In the genomic region with DNA sequence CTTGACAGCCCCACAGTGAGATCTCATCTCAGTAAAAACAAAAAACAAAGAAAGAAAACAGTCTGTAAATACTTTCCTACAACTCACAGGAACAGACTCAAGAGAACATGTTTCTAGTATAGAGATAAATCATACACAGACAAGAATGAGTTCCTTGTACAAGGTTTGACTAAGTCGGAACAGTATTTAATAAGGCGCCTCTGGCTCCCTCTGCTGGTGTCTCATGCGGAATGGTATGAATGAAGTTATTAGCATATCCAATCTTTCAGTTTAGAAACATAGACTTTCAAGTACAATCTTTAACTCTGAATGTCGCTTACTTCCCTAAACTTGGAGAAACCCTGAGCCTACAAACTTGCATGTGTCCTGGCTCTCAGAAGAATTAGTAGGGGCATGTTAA, we compare ENCODE assay signal across 8 mouse cellular contexts. TPM values are rescaled to one million over a fixed set of nuclear protein-coding genes. Genes with fewer than 3 reads are reported as not detected.
DNase-seq lines count a peak whose midpoint lies in the region; ATAC-seq and TF ChIP-seq lines count a peak whose summit lies in the region.
"Had no signal": no experiment of that assay in that cellular context is flagged by ENCODE, and none has a peak within 500 bp of the region (broad histone marks: within the 10 kb centered on the region; RNA-seq: fewer than 3 reads in every experiment).

No protein-coding gene starts in this region.

- CTCF ChIA-PET in Patski (lab: Charles Lee): interaction anchor here (0.7 to 1.0 kb wide), 3 partner anchors 11 to 89 kb away, joined by 3 to 4 read pairs (median 4); no protein-coding TSS in a partner anchor

- intact Hi-C loops in heart, postnatal 36 days (cut with DNase I): loop anchor here (1.0 kb wide), 1 partner anchor 90 kb away; no protein-coding TSS in a partner anchor

- no peak overlapping the region for H3K9ac ChIP-seq in liver, embryonic 12.5 days

- TF ChIP-seq CTCF in Patski (IDR thresholded peaks at IDR 0.05): peak; percentile 69

- ATAC-seq in liver, embryonic 12.5 days: no peak
- no peak for ATAC-seq in Patski

- POLR2A ChIA-PET in Patski (lab: Charles Lee): no interaction called here

- H3K4me2 ChIP-seq in liver, embryonic 12.5 days: no peak overlapping the region

- DNase-seq in liver (peak; percentile 65), Patski (ENCODE audit: low read depth, low spot score) (no peak)
- peak; percentile 74 for DNase-seq in cerebellum, adult 9-10 months
- DNase-seq in heart, postnatal 36 days: peak; percentile 66 to 81
- DNase-seq in limb, embryonic 10.5 days (ENCODE audit: low spot score): peak; percentile 68
- DNase-seq in retina, postnatal 1 day: peak; percentile 79

- no peaks in the 10 kb centered on the region for H3K9me3 ChIP-seq in liver, embryonic 12.5 days (replicated peaks)
- no peaks in the 10 kb centered on the region for H3K9me3 ChIP-seq in limb, embryonic 10.5 days (replicated peaks)

- H3K27ac ChIP-seq in liver, embryonic 12.5 days: no peak overlapping the region
- no peak overlapping the region for H3K27ac ChIP-seq in limb, embryonic 10.5 days

- peaks cover 100% of the 10 kb centered on the region for H3K36me3 ChIP-seq in liver, embryonic 12.5 days
- H3K36me3 ChIP-seq in limb, embryonic 10.5 days: peaks cover 100% of the 10 kb centered on the region

- WGBS in liver, embryonic 12.5 days (ENCODE audit: insufficient replicate concordance): 58% methylated on average over 4 of the region's 4 CpGs
- WGBS in limb, embryonic 10.5 days: 64% methylated on average over 4 of the region's 4 CpGs

- no peaks in the 10 kb centered on the region for H3K4me1 ChIP-seq in liver, embryonic 12.5 days
- no peaks in the 10 kb centered on the region for H3K4me1 ChIP-seq in limb, embryonic 10.5 days

- no peaks in the 10 kb centered on the region for H3K27me3 ChIP-seq in liver, embryonic 12.5 days (replicated peaks)
- no peaks in the 10 kb centered on the region for H3K27me3 ChIP-seq in Patski
- no peaks in the 10 kb centered on the region for H3K27me3 ChIP-seq in limb, embryonic 10.5 days (ENCODE audit: low read depth, poor library complexity, severe bottlenecking)

- in situ Hi-C loops in Patski (cut with MboI; ENCODE audit: low pct_unique_long_range_greater_than_20kb): no loop called here

- no peak overlapping the region for H3K4me3 ChIP-seq in liver, embryonic 12.5 days
- no peak overlapping the region for H3K4me3 ChIP-seq in limb, embryonic 10.5 days

RNA-seq across cellular contexts. Expression of gene Eftud2, which starts 16.5 kb away (rescaled TPM):
- 192 and 196 TPM in 2 replicates for polyA plus RNA-seq in liver, embryonic 12.5 days (2016; fragmentation: Nextera tagmentation; extraction: Ambion mirVana)
- polyA plus RNA-seq in Patski (2021): 120 TPM
- total RNA-seq in heart, postnatal 36 days (2021): 10 to 100 TPM; 32.7 to 37.9 TPM
- 360 and 374 TPM in 2 replicates for polyA plus RNA-seq in limb, embryonic 10.5 days (2016; fragmentation: Nextera tagmentation; extraction: Ambion mirVana)

RNA-seq across cellular contexts. Expression of gene Ccdc103, which starts 16.7 kb away (rescaled TPM):
- 0.85 and 0.97 TPM in 2 replicates for polyA plus RNA-seq in liver, embryonic 12.5 days (2016; fragmentation: Nextera tagmentation; extraction: Ambion mirVana)
- 6.0 TPM for polyA plus RNA-seq in Patski (2021)
- total RNA-seq in heart, postnatal 36 days (2021): not detected
- 1.3 and 1.5 TPM in 2 replicates for polyA plus RNA-seq in limb, embryonic 10.5 days (2016; fragmentation: Nextera tagmentation; extraction: Ambion mirVana)
- total RNA-seq: gastrocnemius, postnatal 4 days had no signal

RNA-seq across cellular contexts. Expression of gene Fam187a, which starts 20.7 kb away (rescaled TPM):
- not detected in 2 replicates for polyA plus RNA-seq in liver, embryonic 12.5 days (2016; fragmentation: Nextera tagmentation; extraction: Ambion mirVana)
- polyA plus RNA-seq in Patski (2021): 0.26 TPM
- total RNA-seq in heart, postnatal 36 days (2021): not detected
- polyA plus RNA-seq in limb, embryonic 10.5 days (2016; fragmentation: Nextera tagmentation; extraction: Ambion mirVana): not detected in 2 replicates
- total RNA-seq: gastrocnemius, postnatal 4 days had no signal

RNA-seq across cellular contexts. Expression of gene Higd1b, which starts 28.6 kb away (rescaled TPM):
- polyA plus RNA-seq in liver, embryonic 12.5 days (2016; fragmentation: Nextera tagmentation; extraction: Ambion mirVana): not detected in 2 replicates
- polyA plus RNA-seq in Patski (2021): not detected
- 10 to 100 TPM; 12.7 to 17.0 TPM for total RNA-seq in heart, postnatal 36 days (2021)
- not detected in 2 replicates for polyA plus RNA-seq in limb, embryonic 10.5 days (2016; fragmentation: Nextera tagmentation; extraction: Ambion mirVana)

RNA-seq across cellular contexts. Expression of gene Gfap, which starts 36.4 kb away (rescaled TPM):
- 7.3 and 7.6 TPM in 2 replicates for polyA plus RNA-seq in liver, embryonic 12.5 days (2016; fragmentation: Nextera tagmentation; extraction: Ambion mirVana)
- 0.44 TPM for polyA plus RNA-seq in Patski (2021)
- total RNA-seq in heart, postnatal 36 days (2021): under 1 TPM; 0.19 to 0.31 TPM
- polyA plus RNA-seq in limb, embryonic 10.5 days (2016; fragmentation: Nextera tagmentation; extraction: Ambion mirVana): 0.16 TPM in 1 of 2 replicates, not detected in the other
